Mouse (Mus musculus) mouse trophoblast stem cell (cell line): ENCODE measurements around the gene Gipc3.

ENCODE experiments used
- in situ Hi-C, 2 experiments: fragments of 300-500 bp; cut with MseI, MboI; formaldehyde crosslinking; loops; 2 replicates in 1 of 2; 3 replicates in 1 of 2; pipeline ENCODE4 v1.15.1; 2025

The Gipc3 gene

GRCm38 (mm10) chr10:81349146-81349545 lies 6.1 kb upstream of the Gipc3 start:
- in situ Hi-C loops = no loop called here

DNA sequence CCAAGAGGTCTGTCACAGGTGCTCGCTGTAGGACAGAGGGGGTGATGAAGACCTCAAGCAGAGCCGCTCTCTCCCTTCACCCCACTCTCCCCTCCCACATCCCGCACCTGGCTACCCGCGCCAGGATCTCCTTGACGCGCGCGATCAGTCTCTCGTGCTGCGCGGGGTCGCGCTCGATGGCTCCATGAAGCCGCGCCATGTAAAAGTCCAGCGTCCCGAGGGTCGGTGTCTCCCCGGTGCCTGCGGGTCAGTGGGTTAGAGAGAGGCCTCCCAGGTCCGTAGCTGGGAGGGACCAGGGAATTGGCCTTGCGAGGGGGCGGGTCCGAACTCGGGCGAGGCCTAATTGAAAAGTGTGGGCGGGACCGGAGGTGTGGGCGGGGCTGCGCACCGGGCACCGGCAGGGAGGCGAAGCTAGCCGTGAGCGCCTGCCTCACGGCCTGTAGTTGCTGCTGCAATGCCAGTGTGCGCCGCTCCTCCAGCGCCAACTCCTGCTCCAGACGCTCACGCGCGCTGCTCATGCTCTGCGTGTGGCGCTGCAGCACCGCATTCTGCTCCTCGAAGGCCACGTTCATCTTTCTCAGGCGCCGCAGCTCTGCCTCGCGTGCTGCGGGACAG lies 3.5 kb upstream of the Gipc3 start:
- in situ Hi-C loops = no loop called here

DNA sequence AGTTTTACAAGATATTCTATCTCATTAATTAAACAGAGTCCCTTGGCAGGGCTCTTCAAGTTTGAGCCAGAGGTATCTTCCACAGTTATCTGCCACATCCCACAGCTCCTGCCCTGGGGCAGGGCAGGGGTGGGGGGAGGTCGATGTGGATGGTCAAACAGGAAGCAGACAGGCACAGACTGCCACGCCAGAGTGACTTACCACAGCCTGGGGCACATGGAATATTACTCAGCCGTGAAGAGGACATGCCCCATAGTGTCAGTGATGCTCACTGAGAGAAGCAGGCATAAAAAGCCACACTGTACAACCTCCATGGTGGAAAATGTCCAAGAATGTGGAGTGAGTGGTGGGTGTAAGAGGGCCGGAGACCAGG lies 2.1 kb upstream of the Gipc3 start:
- in situ Hi-C loops = no loop called here

GRCm38 (mm10) chr10:81344421-81345161 lies 1.5 kb upstream of the Gipc3 start:
- in situ Hi-C loops = loop anchor here (5.0 kb wide), 1 partner anchor 57 kb away; no protein-coding TSS in a partner anchor

DNA sequence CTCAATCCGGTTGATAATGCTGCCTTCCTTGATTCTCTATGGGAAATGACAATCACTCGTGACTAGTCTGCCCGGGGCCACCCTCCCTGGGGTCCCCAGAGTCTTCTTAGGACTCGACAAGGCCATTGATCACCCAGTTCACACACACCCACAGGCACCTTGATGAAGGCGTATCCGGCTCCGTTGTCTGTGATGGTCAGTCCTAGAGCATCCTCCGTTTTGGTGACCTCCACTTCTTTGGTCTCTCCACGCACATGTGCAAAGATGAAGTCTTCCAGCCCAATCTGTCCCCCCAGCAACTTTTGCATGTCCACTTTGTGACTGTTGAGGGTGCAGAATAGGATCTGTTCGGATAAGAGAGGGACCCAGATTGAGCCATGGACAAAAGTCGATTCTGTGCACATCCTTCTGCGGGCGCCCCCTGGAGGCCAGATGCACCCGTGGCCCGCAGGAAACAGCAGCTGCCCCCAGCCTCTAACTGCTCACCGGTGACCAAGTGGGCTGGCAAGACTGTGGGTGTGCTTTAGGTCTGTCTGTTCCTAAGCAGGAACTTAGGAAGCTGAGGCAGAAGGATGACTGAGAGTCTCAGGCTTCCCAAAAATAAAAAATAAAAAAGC lies 1.6 kb downstream of the Gipc3 start:
- in situ Hi-C loops = loop anchor here (5.0 kb wide), 1 partner anchor 54 kb away; no protein-coding TSS in a partner anchor

GRCm38 (mm10) chr10:81340551-81341332 lies 2.3 kb downstream of the Gipc3 start:
- in situ Hi-C loops = loop anchor here (5.0 kb wide), 1 partner anchor 53 kb away; no protein-coding TSS in a partner anchor

DNA sequence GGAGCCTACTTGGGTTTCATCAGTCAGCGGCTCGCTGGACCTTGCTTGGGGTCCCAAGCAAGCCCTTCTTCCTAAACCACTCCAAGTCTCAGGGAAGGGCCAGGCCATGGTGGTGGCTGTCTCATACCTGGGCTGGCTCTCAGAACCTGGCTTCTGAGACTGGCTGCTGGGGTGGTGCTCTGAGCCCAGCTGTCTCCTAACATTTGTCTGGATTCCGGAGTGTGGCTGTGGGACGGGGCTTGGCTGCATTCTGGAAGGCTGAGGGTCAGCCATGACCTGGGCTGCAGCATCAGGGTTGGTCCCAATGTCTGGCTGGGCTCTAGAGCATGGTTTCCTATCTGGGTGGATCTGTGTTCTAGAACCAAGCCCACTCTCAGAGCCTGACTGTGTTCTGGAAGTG lies 6.5 kb downstream of the Gipc3 start:
- in situ Hi-C loops = no loop called here

GRCm38 (mm10) chr10:81335393-81336340 lies 7.4 kb downstream of the Gipc3 start:
- in situ Hi-C loops = no loop called here

GRCm38 (mm10) chr10:81334324-81334723 lies 8.7 kb downstream of the Gipc3 start:
- in situ Hi-C loops = no loop called here

- in situ Hi-C loops = no loop called here
These were observed 10.8 kb downstream of the Gipc3 start for GRCm38 (mm10) chr10:81332277-81332676.

DNA sequence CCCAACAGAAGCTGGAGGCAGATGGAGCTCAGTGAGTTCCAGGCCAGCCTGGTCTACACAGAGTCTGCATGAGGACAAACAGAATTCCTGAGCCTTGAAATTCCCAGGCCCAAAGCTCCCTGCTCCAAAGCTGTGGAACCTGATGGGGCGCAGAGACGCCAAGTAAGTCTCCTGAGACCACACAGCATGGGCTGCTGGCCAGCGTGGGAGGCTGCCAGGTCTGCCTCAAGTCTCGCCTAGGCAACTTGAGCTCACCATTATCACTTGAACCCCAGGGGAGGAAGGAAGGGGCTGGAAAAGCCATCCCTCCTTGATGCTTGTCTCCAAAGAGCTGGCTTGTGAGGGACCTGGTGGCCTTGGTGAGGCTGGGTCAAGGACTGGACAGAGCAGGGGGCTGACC lies 13.1 kb downstream of the Gipc3 start:
- in situ Hi-C loops = no loop called here

DNA sequence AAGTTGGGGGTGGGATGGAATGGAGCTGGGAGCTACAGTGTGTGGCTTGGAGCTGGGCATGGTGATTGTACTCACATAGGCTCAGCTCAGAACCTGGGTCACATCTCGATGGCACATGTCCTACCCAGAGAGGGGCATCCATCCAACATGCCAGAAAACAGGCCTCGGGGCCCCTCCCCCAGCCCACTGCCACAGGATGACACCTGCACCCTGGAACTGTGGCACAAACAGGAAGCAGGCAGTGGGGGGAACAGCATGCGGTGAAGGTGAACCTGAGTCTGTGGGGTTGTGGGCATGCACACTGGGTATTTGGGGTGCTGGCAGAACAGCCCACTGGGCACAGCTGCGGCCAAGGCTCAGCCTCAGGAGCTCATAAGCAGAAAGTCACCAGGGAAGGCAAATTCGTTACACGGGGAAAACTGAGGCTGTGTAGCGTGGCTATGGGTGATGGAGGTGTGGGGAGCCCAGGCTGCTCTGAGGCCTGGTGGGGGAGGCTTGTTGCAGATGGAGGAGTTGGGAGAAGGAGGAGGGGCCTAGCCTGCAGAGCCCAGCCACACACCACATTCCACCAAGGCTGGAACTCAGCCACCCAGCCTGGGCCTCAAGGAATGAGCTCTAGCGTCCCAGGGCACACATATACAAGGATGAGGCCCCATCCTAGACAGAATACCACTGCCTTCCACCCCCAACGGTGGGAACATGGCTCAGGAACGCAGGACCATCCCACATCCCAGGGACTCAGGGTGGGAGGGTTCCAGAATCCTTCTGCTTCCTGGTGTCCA lies 13.7 kb downstream of the Gipc3 start:
- in situ Hi-C loops = no loop called here

- in situ Hi-C loops = no loop called here
These were observed 14.7 kb downstream of the Gipc3 start, which contains the start of gene Tbxa2r for GRCm38 (mm10) chr10:81328386-81328785. Tbxa2r (plus strand) TSS chr10:81328731.

DNA sequence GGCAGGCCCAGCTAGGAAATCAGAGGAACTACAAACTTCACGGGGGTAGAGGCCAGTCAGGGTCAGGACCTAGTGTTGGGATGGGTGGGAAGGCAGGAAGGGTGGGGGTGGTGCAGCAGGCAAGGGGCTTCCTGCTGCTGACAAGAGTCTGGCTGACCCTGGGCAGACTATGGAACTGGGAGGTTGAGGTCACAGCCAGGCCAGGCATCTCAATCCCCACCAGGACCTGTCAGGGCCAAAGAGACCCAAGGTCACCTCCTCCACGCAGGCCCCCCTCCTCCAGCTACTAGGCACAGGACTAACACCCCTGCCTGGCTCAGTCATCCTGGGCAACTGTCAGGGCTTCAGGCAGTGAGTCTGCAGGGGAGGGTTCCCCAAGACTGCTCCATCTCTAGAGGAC lies 15.1 kb downstream of the Gipc3 start:
- in situ Hi-C loops = no loop called here

GRCm38 (mm10) chr10:81326858-81327257 lies 16.2 kb downstream of the Gipc3 start:
- in situ Hi-C loops = no loop called here

DNA sequence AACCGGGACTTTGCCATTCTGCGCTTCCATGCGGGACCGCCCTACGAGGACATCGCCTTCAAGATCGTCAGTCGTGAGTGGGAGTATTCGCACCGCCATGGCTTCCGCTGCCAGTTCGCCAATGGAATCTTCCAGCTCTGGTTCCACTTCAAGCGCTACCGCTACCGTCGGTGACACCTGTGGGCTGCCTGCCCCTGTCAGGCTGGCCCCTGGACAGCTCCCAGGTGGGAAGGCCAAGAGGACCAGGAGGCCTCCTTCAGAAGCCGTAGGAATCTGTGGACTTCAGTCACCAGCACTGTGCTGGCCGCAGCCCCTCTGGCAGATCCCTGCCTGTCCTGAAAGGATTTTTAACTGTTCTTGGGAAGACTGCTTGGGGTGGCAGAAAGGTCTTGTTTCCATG lies 17.3 kb downstream of the Gipc3 start:
- in situ Hi-C loops = no loop called here

- in situ Hi-C loops = no loop called here
These were observed 17.9 kb downstream of the Gipc3 start for GRCm38 (mm10) chr10:81325176-81325575.

DNA sequence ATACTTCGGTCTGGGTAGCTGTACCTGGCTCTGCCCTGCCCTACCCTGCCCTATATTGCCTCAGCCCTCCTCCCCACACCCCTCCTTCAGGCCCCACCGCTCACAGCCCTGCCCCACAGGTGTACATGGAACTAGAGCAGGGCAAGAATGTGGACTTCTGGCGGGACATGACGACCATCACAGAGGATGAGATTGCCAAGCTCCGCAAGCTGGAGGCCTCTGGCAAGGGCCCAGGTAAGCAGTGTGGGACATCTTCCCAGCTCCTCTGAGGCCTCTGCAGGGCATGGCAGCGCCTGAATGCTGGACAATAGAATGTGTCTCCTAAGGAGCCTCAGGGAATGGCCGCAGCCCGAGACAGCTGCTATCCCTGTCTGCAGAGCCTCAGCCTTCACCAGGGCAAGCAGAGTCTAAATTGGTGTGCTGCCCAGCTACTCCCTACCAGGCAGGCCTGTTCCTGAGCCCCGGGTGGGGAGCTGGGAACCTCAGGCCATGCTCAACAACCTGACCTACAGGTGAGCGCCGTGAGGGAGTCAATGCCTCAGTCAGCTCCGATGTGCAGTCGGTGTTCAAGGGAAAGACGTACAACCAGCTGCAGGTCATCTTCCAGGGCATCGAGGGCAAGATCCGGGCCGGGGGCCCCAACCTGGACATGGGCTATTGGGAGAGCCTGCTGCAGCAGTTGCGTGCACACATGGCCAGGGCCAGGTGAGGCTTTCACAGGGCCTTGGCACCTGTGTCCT lies 19.1 kb downstream of the Gipc3 start:
- in situ Hi-C loops = no loop called here

DNA sequence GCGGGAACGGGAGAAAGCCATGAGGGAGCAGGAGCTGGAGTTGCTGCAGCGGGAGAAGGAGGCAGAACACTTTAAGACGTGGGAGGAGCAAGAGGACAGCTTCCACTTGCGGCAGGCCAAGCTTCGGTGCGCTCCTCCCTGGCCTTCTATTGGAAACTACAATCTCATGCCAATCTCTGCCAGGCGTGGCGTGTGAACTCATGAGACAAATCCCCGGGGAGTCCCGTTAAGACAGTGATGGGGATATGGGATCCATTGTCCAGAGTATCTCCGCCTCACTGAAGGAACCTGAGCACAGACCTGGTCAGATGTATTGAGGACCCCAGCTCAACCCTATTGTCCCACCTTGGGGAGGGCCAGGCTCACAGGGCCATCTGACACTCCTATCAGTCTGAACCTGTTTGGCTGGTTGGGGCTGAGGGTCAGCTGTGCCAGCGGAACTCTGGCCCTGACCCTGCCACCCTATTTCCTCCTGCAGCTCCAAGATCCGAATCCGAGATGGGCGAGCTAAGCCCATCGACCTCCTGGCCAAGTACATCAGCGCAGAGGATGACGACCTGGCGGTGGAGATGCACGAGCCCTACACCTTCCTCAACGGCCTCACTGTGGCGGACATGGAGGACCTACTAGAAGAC lies 19.8 kb downstream of the Gipc3 start:
- in situ Hi-C loops = no loop called here
